Mouse (Mus musculus): ENCODE results near the gene Il17rc.

Gene Il17rc

GRCm38 (mm10) chr6:113471297-113471936, at the start of gene Il17rc:
Il17rc (plus strand) TSS chr6:113471427.
- DNase-seq, result no peak

GRCm38 (mm10) chr6:113423000-113423399, 48.2 kb upstream of the Il17rc start:
- no peak for DNase-seq

- DNase-seq, result no peak
Observed at GRCm38 (mm10) chr6:113424187-113424586, 47.0 kb upstream of the Il17rc start.

GRCm38 (mm10) chr6:113426696-113427095, 44.5 kb upstream of the Il17rc start:
- DNase-seq, result no peak

GRCm38 (mm10) chr6:113427397-113427796, 43.8 kb upstream of the Il17rc start:
- no peak for DNase-seq

- no peak for DNase-seq
Observed at GRCm38 (mm10) chr6:113428006-113428405, 43.2 kb upstream of the Il17rc start.

- DNase-seq, result no peak
Observed at GRCm38 (mm10) chr6:113429965-113430364, 41.3 kb upstream of the Il17rc start.

GRCm38 (mm10) chr6:113430846-113431245, 40.4 kb upstream of the Il17rc start:
- no peak for DNase-seq

- no peak for DNase-seq
Observed at GRCm38 (mm10) chr6:113431801-113432200, 39.4 kb upstream of the Il17rc start.

GRCm38 (mm10) chr6:113433661-113434060, 37.6 kb upstream of the Il17rc start:
- no peak for DNase-seq

- no peak for DNase-seq
Observed at GRCm38 (mm10) chr6:113434691-113435090, 36.5 kb upstream of the Il17rc start.

- DNase-seq, result no peak
Observed at GRCm38 (mm10) chr6:113435664-113436205, 35.5 kb upstream of the Il17rc start, which contains the start of gene Cidec. Cidec (minus strand) TSS chr6:113435760.

- no peak for DNase-seq
Observed at GRCm38 (mm10) chr6:113437135-113437534, 34.1 kb upstream of the Il17rc start.

- DNase-seq, result no peak
Observed at GRCm38 (mm10) chr6:113438721-113439430, 32.4 kb upstream of the Il17rc start.

GRCm38 (mm10) chr6:113440686-113441085, 30.5 kb upstream of the Il17rc start:
- DNase-seq, result no peak

GRCm38 (mm10) chr6:113441147-113441680, 30.0 kb upstream of the Il17rc start:
- DNase-seq, result peak; percentile 69

GRCm38 (mm10) chr6:113442087-113442441, 29.2 kb upstream of the Il17rc start:
- DNase-seq, result no peak

- peak; percentile 88 for DNase-seq
Observed at GRCm38 (mm10) chr6:113442442-113443090, 28.7 kb upstream of the Il17rc start, which contains the start of gene Jagn1. Jagn1 (plus strand) TSS chr6:113442569.

GRCm38 (mm10) chr6:113443091-113443490, 28.1 kb upstream of the Il17rc start:
- DNase-seq, result no peak

- DNase-seq, result no peak
Observed at GRCm38 (mm10) chr6:113444207-113444965, 26.8 kb upstream of the Il17rc start.

- no peak for DNase-seq
Observed at GRCm38 (mm10) chr6:113447639-113448038, 23.6 kb upstream of the Il17rc start.

- DNase-seq, result no peak
Observed at GRCm38 (mm10) chr6:113451839-113452238, 19.4 kb upstream of the Il17rc start.

GRCm38 (mm10) chr6:113455007-113455406, 16.2 kb upstream of the Il17rc start:
- no peak for DNase-seq

All from cerebellum, adult 11 months (tissue).